Mouse (Mus musculus) forebrain, embryonic 15.5 days (tissue): Measurements from ENCODE around the gene Slc45a1. TPM values are rescaled to one million over a fixed set of nuclear protein-coding genes. Genes with fewer than 3 reads are reported as not detected.

Experiments used
- ATAC-seq: fragments of 200-750 bp; cut with Nextera tagmentation; replicated peaks from 2 replicates; pipeline ENCODE4 v1.8.0; 2017; ENCODE audit warnings: mild to moderate bottlenecking, moderate TSS enrichment, moderate library complexity
- H3K27ac ChIP-seq: fragments of 300-500 bp; sonication (generic); replicated peaks from 2 replicates; pipeline ENCODE4 v1.5.1; 2015; ENCODE audit warnings: mild to moderate bottlenecking, inconsistent platforms
- H3K27me3 ChIP-seq: fragments of 300-500 bp; sonication (generic); 2 replicates; pipeline ENCODE4 v1.6.1; 2015; ENCODE audit warnings: inconsistent platforms
- H3K36me3 ChIP-seq: fragments of 300-500 bp; sonication (generic); 2 replicates; pipeline ENCODE4 v1.6.1; 2015; ENCODE audit warnings: mild to moderate bottlenecking, inconsistent platforms
- H3K4me1 ChIP-seq: fragments of 300-500 bp; sonication (generic); 2 replicates; pipeline ENCODE4 v1.6.1; 2015; ENCODE audit warnings: inconsistent platforms
- H3K4me2 ChIP-seq: fragments of 300-500 bp; sonication (generic); replicated peaks from 2 replicates; pipeline ENCODE4 v1.6.1; 2015; ENCODE audit warnings: mild to moderate bottlenecking, inconsistent platforms
- H3K4me3 ChIP-seq: fragments of 300-500 bp; sonication (generic); 2 replicates; pipeline ENCODE4 v1.5.1; 2015; ENCODE audit warnings: mild to moderate bottlenecking, inconsistent platforms
- H3K9ac ChIP-seq: fragments of 300-500 bp; sonication (generic); replicated peaks from 2 replicates; pipeline ENCODE4 v1.6.1; 2015; ENCODE audit warnings: mild to moderate bottlenecking, inconsistent platforms
- H3K9me3 ChIP-seq: fragments of 300-500 bp; sonication (generic); 2 replicates; pipeline ENCODE4 v1.6.1; 2016; ENCODE audit warnings: inconsistent platforms
- WGBS: fragments of 180-500 bp; shearing (Covaris S2); methylation state at CpG from one replicate; pipeline ENCODE4 v1.1.7; 2015; ENCODE audit warnings: mixed read lengths; 5-methylcytosine and 5-hydroxymethylcytosine counted together
- polyA plus RNA-seq: library from polyadenylated mRNA; unstranded; fragments of >200 nt; fragmentation: Nextera tagmentation; extraction: Ambion mirVana; gene quantifications from 2 replicates; pipeline ENCODE4 v1.2.1, GENCODE M21; 2015

Gene Slc45a1
- polyA plus RNA-seq, 1 experiment from 2014 or later = 19.0 TPM

- no peak overlapping the region for H3K4me2 ChIP-seq
- no peak overlapping the region for H3K4me3 ChIP-seq
- no peak for ATAC-seq
- no peak overlapping the region for H3K9ac ChIP-seq
- H3K36me3 ChIP-seq = no peaks in the 10 kb centered on the region
- H3K27ac ChIP-seq = no peak overlapping the region
- H3K4me1 ChIP-seq = peaks cover 13% of the 10 kb centered on the region
- no peaks in the 10 kb centered on the region for H3K9me3 ChIP-seq
- WGBS = 42% methylated on average over 10 of the region's 11 CpGs
- peaks cover 13% of the 10 kb centered on the region; the same call in 1 of the 2 replicates for H3K27me3 ChIP-seq
Observed at GRCm38 (mm10) chr4:150653072-150653599, 1.2 kb upstream of the Slc45a1 start.

DNA sequence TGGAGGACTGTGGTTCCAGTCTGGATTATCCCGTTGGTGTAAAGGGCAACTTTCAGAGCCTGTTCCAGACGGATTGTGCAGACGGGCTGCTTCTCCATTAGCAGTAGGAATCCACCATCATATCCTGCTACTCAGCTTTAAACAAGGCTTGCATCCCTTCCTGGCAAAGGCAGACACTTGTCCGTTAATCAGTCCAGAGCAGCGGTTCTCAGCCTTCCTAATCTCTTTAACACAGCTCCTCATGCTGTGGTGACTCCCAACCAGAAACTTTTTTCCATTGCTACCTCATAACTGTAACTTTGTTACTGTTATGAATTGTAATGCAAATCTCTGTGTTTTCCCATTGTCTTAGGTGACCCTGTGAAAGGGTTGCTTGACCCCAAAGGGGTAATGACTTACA lies 2.6 kb downstream of the Slc45a1 start:
- ATAC-seq = no peak
- 88% methylated on average over 5 of the region's 5 CpGs for WGBS
- Histone ChIP-seq H3K4me2 (no peak overlapping the region), H3K4me3 (no peak overlapping the region), H3K4me1 (peaks cover 13% of the 10 kb centered on the region), H3K36me3 (no peaks in the 10 kb centered on the region), H3K27me3 (peaks cover 10% of the 10 kb centered on the region; the same call in 1 of the 2 replicates), H3K27ac (no peak overlapping the region), H3K9me3 (no peaks in the 10 kb centered on the region), H3K9ac (no peak overlapping the region)

DNA sequence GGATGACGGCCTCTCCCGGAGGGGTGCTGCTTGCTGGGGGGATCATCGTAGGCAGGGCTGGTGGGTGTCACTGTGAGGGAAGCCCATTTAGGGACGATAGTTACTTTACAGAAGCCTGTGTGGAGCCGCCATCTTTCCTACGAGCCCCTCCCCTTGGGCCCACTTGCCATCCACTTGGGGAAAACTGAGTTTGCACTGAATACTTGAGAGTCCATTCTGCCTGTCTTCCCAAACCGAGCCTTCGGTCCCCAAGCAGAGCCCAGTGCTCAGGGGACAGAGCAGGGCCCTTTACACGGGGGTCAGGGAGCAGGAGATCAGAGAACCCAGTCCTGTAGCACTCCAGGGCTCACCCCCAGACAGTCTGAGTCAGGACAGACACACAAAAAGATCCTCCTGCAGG lies 7.7 kb downstream of the Slc45a1 start:
- 88% methylated on average over 9 of the region's 9 CpGs for WGBS
- peaks cover 16% of the 10 kb centered on the region; the same call in 1 of the 2 replicates for H3K36me3 ChIP-seq
- H3K4me1 ChIP-seq = no peaks in the 10 kb centered on the region
- no peak overlapping the region for H3K27ac ChIP-seq
- no peaks in the 10 kb centered on the region for H3K27me3 ChIP-seq
- no peak overlapping the region for H3K9ac ChIP-seq
- ATAC-seq = no peak
- no peak overlapping the region for H3K4me2 ChIP-seq
- no peak overlapping the region for H3K4me3 ChIP-seq
- H3K9me3 ChIP-seq = no peaks in the 10 kb centered on the region

DNA sequence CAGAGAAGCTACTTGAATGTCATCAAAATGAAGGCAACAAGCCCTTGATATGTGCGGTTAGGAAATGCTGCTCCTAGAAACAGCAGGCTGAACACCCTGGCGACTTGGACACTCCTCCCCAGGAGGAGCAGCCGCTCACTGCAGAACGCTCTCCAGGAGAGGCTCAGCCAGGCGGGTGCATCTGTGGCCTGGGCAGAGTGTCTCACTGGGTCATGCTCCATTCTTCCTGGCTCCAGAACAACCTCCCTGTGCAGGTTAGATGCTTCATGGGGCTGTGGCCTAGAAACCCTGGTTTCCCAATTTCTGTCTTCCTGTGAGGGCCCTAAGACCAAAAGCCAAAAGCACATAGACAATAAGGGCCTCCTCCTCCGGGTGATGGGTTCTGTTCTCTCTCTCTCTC lies 15.3 kb downstream of the Slc45a1 start:
- H3K27ac ChIP-seq = no peak overlapping the region
- H3K4me3 ChIP-seq = no peak overlapping the region
- H3K4me1 ChIP-seq = no peaks in the 10 kb centered on the region
- WGBS = 86% methylated on average over 6 of the region's 6 CpGs
- H3K36me3 ChIP-seq = peaks cover 12% of the 10 kb centered on the region; the same call in 1 of the 2 replicates
- no peaks in the 10 kb centered on the region for H3K9me3 ChIP-seq
- H3K9ac ChIP-seq = no peak overlapping the region
- ATAC-seq = no peak
- no peaks in the 10 kb centered on the region for H3K27me3 ChIP-seq
- no peak overlapping the region for H3K4me2 ChIP-seq

GRCm38 (mm10) chr4:150635568-150635967 lies 16.4 kb downstream of the Slc45a1 start:
- Histone ChIP-seq H3K27ac (no peak overlapping the region), H3K9ac (no peak overlapping the region), H3K27me3 (no peaks in the 10 kb centered on the region), H3K4me2 (no peak overlapping the region), H3K4me3 (no peak overlapping the region), H3K36me3 (peaks cover 6% of the 10 kb centered on the region; the same call in 1 of the 2 replicates), H3K9me3 (no peaks in the 10 kb centered on the region), H3K4me1 (no peaks in the 10 kb centered on the region)
- 78% methylated on average over 10 of the region's 10 CpGs for WGBS
- no peak for ATAC-seq

GRCm38 (mm10) chr4:150629266-150629665 lies 22.7 kb downstream of the Slc45a1 start:
- no peak overlapping the region for H3K4me3 ChIP-seq
- 83% methylated on average over 11 of the region's 11 CpGs for WGBS
- no peak for ATAC-seq

GRCm38 (mm10) chr4:150625951-150626732 lies 25.8 kb downstream of the Slc45a1 start:
- Histone ChIP-seq H3K27me3 (no peaks in the 10 kb centered on the region), H3K4me2 (no peak overlapping the region), H3K9me3 (no peaks in the 10 kb centered on the region), H3K36me3 (0 out of 2 replicates have a peak, but pooled peaks cover 2% of the 10 kb centered on the region), H3K4me1 (no peaks in the 10 kb centered on the region), H3K4me3 (no peak overlapping the region), H3K9ac (no peak overlapping the region), H3K27ac (no peak overlapping the region)
- no peak for ATAC-seq
- 46% methylated on average over 6 of the region's 6 CpGs for WGBS

More at GRCm38 (mm10) chr4:150629266-150629665, 22.7 kb downstream of the Slc45a1 start:
- Histone ChIP-seq H3K4me2 (no peak overlapping the region), H3K27me3 (no peaks in the 10 kb centered on the region), H3K27ac (no peak overlapping the region), H3K9ac (no peak overlapping the region), H3K4me1 (no peaks in the 10 kb centered on the region), H3K36me3 (no peaks in the 10 kb centered on the region), H3K9me3 (no peaks in the 10 kb centered on the region)

- Histone ChIP-seq H3K27me3 (no peaks in the 10 kb centered on the region), H3K36me3 (0 out of 2 replicates have a peak, but pooled peaks cover 2% of the 10 kb centered on the region), H3K4me3 (no peak overlapping the region), H3K9ac (no peak overlapping the region), H3K4me2 (no peak overlapping the region), H3K27ac (no peak overlapping the region), H3K9me3 (no peaks in the 10 kb centered on the region), H3K4me1 (no peaks in the 10 kb centered on the region)
- WGBS = 57% methylated on average over 1 of the region's 1 CpGs
- ATAC-seq = peak; percentile 34
Observed at GRCm38 (mm10) chr4:150625425-150625824, 26.5 kb downstream of the Slc45a1 start.

DNA sequence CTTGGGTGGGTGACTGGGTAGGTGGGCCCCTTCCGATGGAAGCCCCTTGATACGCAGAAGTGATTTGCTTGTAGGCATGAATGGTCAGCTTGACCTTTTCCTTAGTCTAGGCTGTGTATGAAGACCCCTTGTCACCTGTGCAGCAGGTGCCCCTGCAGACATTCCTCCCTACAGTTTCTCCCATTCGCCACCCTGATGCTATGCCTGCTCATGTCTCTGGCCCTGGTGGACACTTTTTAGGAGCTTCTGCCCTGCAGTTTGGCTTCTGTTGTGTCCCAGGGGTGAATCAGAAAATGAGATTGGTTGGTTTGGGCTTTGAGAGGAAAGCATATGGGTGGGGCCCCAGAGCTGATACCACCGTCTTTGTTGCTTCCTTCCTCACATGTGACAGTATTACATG lies 27.0 kb downstream of the Slc45a1 start:
- 85% methylated on average over 4 of the region's 4 CpGs for WGBS
- no peak for ATAC-seq
- Histone ChIP-seq H3K27ac (no peak overlapping the region), H3K27me3 (no peaks in the 10 kb centered on the region), H3K36me3 (0 out of 2 replicates have a peak, but pooled peaks cover 2% of the 10 kb centered on the region), H3K4me1 (no peaks in the 10 kb centered on the region), H3K9ac (no peak overlapping the region), H3K4me3 (no peak overlapping the region), H3K4me2 (no peak overlapping the region), H3K9me3 (no peaks in the 10 kb centered on the region)

- Histone ChIP-seq H3K4me1 (no peaks in the 10 kb centered on the region), H3K4me3 (no peak overlapping the region), H3K36me3 (0 out of 2 replicates have a peak, but pooled peaks cover 2% of the 10 kb centered on the region), H3K27ac (no peak overlapping the region), H3K9me3 (no peaks in the 10 kb centered on the region), H3K27me3 (no peaks in the 10 kb centered on the region), H3K4me2 (no peak overlapping the region), H3K9ac (no peak overlapping the region)
- 72% methylated on average over 11 of the region's 11 CpGs for WGBS
- no peak for ATAC-seq
Observed at GRCm38 (mm10) chr4:150624214-150624823, 27.7 kb downstream of the Slc45a1 start.

DNA sequence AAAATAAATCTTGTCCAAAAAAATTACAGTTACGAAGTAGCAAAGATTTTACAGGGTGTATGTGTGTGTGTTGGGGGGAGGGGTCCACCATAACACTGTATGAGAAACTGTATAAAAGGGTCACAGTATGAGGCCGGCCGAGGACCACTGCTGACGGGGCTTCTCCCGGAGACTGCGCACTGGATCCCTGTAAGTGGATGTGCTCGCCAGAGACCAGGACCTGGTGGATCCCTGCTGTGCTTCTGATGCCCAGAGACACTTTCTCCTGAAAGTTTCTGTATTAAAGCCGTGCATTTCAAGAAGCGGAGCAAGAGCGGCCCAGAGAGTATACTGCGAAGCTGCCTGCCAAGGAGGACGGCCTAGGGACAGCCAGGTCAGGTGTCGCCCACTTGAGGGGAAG lies 29.3 kb downstream of the Slc45a1 start:
- Histone ChIP-seq H3K9ac (no peak overlapping the region), H3K4me2 (no peak overlapping the region), H3K27ac (no peak overlapping the region), H3K36me3 (peaks cover 17% of the 10 kb centered on the region), H3K9me3 (no peaks in the 10 kb centered on the region), H3K4me3 (no peak overlapping the region), H3K4me1 (no peaks in the 10 kb centered on the region), H3K27me3 (no peaks in the 10 kb centered on the region)
- 92% methylated on average over 13 of the region's 13 CpGs for WGBS
- ATAC-seq = no peak

- H3K4me3 ChIP-seq = no peak overlapping the region
- H3K9me3 ChIP-seq = no peaks in the 10 kb centered on the region
- no peak overlapping the region for H3K4me2 ChIP-seq
- no peak overlapping the region for H3K9ac ChIP-seq
- no peak overlapping the region for H3K27ac ChIP-seq
- H3K36me3 ChIP-seq = peaks cover 51% of the 10 kb centered on the region
- 80% methylated on average over 7 of the region's 7 CpGs for WGBS
- ATAC-seq = no peak
- no peaks in the 10 kb centered on the region for H3K27me3 ChIP-seq
- no peaks in the 10 kb centered on the region for H3K4me1 ChIP-seq
Observed at GRCm38 (mm10) chr4:150619011-150619410, 33.0 kb downstream of the Slc45a1 start.
